Mouse (Mus musculus): ENCODE measurements around the gene Gm4307. TPM values are rescaled to one million over a fixed set of nuclear protein-coding genes. Genes with fewer than 3 reads are reported as not detected.
"Not testable (repeated sequence)": the region's sequence is repeated elsewhere in the genome, so short reads cannot be mapped to it uniquely, and the experiment has no call there.

Gene Gm4307
- total RNA-seq (2021): not detected

DNA sequence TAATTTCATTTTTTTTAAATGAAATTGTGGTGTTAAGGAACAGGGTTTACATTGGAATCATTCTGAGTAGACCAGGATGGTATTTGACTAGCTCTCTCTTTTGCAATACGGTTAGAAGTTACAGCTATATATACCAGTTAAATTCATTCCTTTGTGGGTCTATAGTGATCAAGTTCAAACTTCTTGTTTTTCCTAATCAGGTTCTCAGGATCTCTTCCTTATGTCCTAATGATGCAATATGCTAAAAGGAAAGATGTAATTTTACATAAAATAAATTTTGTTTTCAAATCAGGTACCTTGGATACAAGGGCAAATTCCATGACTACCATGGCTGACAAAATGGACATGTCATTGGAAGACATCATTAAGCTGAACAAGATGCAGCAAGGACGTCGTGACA, at the start of gene Gm4307:
Gm4307 (plus strand) TSS at position 301 of the 400 bp plus-strand sequence.
- DNase-seq; intact Hi-C loops (cut with DNase I): not testable (repeated sequence)

- DNase-seq; intact Hi-C loops (cut with DNase I): not testable (repeated sequence)
Measured at GRCm38 (mm10) chr10:100335376-100335775, 25.8 kb upstream of the Gm4307 start, which contains the start of gene Gm4301. Gene Gm4301 (plus strand): TSS chr10:100335676.

- intact Hi-C loops (cut with DNase I); DNase-seq: not testable (repeated sequence)
Measured at GRCm38 (mm10) chr10:100340536-100340935, 20.6 kb upstream of the Gm4307 start, which contains the start of gene Gm4302. Gene Gm4302 (plus strand): TSS chr10:100340836.

- intact Hi-C loops (cut with DNase I); DNase-seq: not testable (repeated sequence)
Measured at GRCm38 (mm10) chr10:100345672-100346071, 15.5 kb upstream of the Gm4307 start, which contains the start of gene Gm4303. Gene Gm4303 (plus strand): TSS chr10:100345972.

GRCm38 (mm10) chr10:100350793-100351192, 10.3 kb upstream of the Gm4307 start, which contains the start of gene Gm4305:
Gene Gm4305 (plus strand): TSS chr10:100351093.
- DNase-seq; intact Hi-C loops (cut with DNase I): not testable (repeated sequence)

GRCm38 (mm10) chr10:100356841-100357240, 4.3 kb upstream of the Gm4307 start:
- intact Hi-C loops (cut with DNase I): not testable (repeated sequence)
- DNase-seq: peak in 1 of 2 experiments; percentile 4

DNA sequence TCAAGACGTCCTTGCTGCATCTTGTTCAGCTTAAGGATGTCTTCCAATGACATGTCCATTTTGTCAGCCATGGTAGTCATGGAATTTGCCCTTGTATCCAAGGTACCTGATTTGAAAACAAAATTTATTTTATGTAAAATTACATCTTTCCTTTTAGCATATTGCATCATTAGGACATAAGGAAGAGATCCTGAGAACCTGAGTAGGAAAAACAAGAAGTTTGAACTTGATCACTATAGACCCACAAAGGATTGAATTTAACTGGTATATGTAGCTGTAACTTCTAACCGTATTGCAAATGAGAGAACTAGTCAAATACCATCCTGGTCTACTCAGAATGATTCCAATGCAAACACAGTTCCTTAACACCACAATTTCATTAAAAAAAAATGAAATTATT, 21.3 kb downstream of the Gm4307 start, which contains the start of gene Gm4312:
Gm4312 (minus strand) TSS at position 101 of the 400 bp plus-strand sequence.
- intact Hi-C loops (cut with DNase I); DNase-seq: not testable (repeated sequence)

DNA sequence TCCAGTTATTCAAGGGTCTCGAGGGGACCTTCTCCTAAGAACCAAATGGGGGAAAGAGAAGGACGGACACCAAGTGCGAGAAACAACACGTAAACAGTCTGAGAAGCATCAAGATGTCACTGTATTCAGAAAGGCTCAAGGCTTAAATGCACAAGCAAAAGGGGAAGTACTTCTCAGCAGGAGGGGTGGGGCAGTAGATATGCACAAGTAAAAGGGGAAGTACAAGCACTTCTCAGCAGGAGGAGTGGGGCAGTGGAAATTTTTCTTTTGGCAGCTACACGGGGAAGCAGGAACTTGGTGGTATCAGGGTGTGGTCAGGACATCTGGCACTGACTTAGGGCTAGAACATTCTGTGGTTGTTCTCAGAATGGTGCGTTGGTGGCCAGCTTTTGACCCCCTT, 41.2 kb downstream of the Gm4307 start:
- intact Hi-C loops (cut with DNase I): not testable (repeated sequence)

More for the DNA sequence above, 41.2 kb downstream of the Gm4307 start:
- DNase-seq: not testable (repeated sequence)

Other genes starting within 250 kb of the Gm4307 start
- gene Gm4301, start 25.7 kb upstream of the Gm4307 start, total RNA-seq (2021): not detected
- gene Gm4302, start 20.5 kb upstream of the Gm4307 start, total RNA-seq (2021): not detected
- not detected for gene Gm4303, start 15.4 kb upstream of the Gm4307 start, total RNA-seq (2021)
- gene Gm4305, start 10.2 kb upstream of the Gm4307 start, total RNA-seq (2021): not detected
- gene Gm4312, start 21.2 kb downstream of the Gm4307 start, total RNA-seq (2021): not detected
- gene Tmtc3, start 126.0 kb downstream of the Gm4307 start, total RNA-seq (2021): 10 to 100 TPM; 20.8 to 22.7 TPM
- gene Cep290, start 126.2 kb downstream of the Gm4307 start, total RNA-seq (2021): 1 to 10 TPM; 3.1 to 4.1 TPM
- 1 to 10 TPM; 2.3 to 3.4 TPM for gene 4930430F08Rik, start 229.1 kb downstream of the Gm4307 start, total RNA-seq (2021)
- not detected for gene 1700017N19Rik, start 229.1 kb downstream of the Gm4307 start, total RNA-seq (2021)